Mouse (Mus musculus) bone marrow, adult 2 months (tissue): ENCODE data around the gene Dicer1.

Experiments
- CTCF ChIP-seq: fragments of 200-500 bp; IDR thresholded peaks from 2 replicates; pipeline ENCODE4 v1.5.1; 2011; ENCODE audit warnings: low read length, control low read depth; ENCODE audit not compliant: control insufficient read depth, insufficient read depth
- POLR2A ChIP-seq: fragments of 200-500 bp; IDR thresholded peaks from 2 replicates; pipeline ENCODE4 v1.6.1; 2011; ENCODE audit warnings: low read depth, mild to moderate bottlenecking, control low read depth, low read length, borderline replicate concordance; ENCODE audit not compliant: control insufficient read depth

DNA sequence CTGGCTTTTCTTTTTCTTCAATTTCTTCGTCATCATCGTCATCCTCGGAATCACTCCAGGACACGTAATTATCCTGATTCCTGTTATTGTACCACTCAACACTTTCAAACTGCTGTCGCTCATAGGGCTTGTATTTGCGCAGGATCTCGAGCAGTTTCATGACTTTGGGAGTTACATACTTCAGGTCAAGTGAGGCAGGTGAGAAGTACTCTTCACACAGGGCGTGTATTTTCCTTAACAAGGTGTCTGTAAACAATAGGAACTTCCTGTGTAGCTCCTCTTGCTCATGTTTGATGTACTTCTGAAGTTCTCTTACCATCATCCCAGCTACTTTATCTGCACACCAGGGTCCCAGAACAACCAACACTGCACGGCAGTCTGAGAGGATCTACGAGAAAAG lies 29.7 kb downstream of the Dicer1 start:
- TF ChIP-seq CTCF = no peak
- TF ChIP-seq POLR2A = no peak
